Mouse (Mus musculus) c-Kit-negative CD71-positive TER-119-positive erythroid progenitor cells, embryonic 14.5 days (primary cell): ENCODE data around the gene Vstm2b.

ENCODE experiments used
- DNase-seq: peaks from one replicate; pipeline ENCODE4 v3.0.0-alpha.2; 2013; ENCODE audit warnings: low read depth, low spot score

Gene Vstm2b

GRCm38 (mm10) chr7:40898096-40898710 is at the start of gene Vstm2b:
Gene Vstm2b, plus strand, starts transcription at chr7:40898328.
- no peak for DNase-seq

- no peak for DNase-seq
These were observed 42.0 kb upstream of the Vstm2b start for GRCm38 (mm10) chr7:40856088-40856625.

- no peak for DNase-seq
These were observed 24.6 kb upstream of the Vstm2b start for GRCm38 (mm10) chr7:40873380-40873990.

- no peak for DNase-seq
These were observed 13.2 kb upstream of the Vstm2b start for GRCm38 (mm10) chr7:40884855-40885489.

GRCm38 (mm10) chr7:40888358-40888757 is 9.8 kb upstream of the Vstm2b start:
- DNase-seq: no peak

GRCm38 (mm10) chr7:40896964-40897363 is 1.2 kb upstream of the Vstm2b start:
- no peak for DNase-seq

- DNase-seq: no peak
These were observed 715 bp downstream of the Vstm2b start for GRCm38 (mm10) chr7:40898711-40899375.

- DNase-seq: no peak
These were observed 1.5 kb downstream of the Vstm2b start for GRCm38 (mm10) chr7:40899376-40900265.

GRCm38 (mm10) chr7:40901201-40901600 is 3.1 kb downstream of the Vstm2b start:
- no peak for DNase-seq

GRCm38 (mm10) chr7:40902506-40902905 is 4.4 kb downstream of the Vstm2b start:
- DNase-seq: no peak

GRCm38 (mm10) chr7:40906484-40906883 is 8.4 kb downstream of the Vstm2b start:
- DNase-seq: no peak

- no peak for DNase-seq
These were observed 18.6 kb downstream of the Vstm2b start for GRCm38 (mm10) chr7:40916761-40917160.

- no peak for DNase-seq
These were observed 22.0 kb downstream of the Vstm2b start for GRCm38 (mm10) chr7:40920118-40920517.

GRCm38 (mm10) chr7:40921281-40921680 is 23.2 kb downstream of the Vstm2b start:
- no peak for DNase-seq

- DNase-seq: no peak
These were observed 24.7 kb downstream of the Vstm2b start for GRCm38 (mm10) chr7:40922871-40923270.

GRCm38 (mm10) chr7:40928391-40928790 is 30.3 kb downstream of the Vstm2b start:
- DNase-seq: no peak

- DNase-seq: no peak
These were observed 38.6 kb downstream of the Vstm2b start for GRCm38 (mm10) chr7:40936617-40937212.

GRCm38 (mm10) chr7:40939371-40939770 is 41.2 kb downstream of the Vstm2b start:
- DNase-seq: no peak

- DNase-seq: no peak
These were observed 44.3 kb downstream of the Vstm2b start for GRCm38 (mm10) chr7:40942233-40942935.
